Mouse (Mus musculus) granulocyte monocyte progenitor cell, adult 5-6 weeks (primary cell): ENCODE results near the gene Scamp1. TPM values are rescaled to one million over a fixed set of nuclear protein-coding genes. Genes with fewer than 3 reads are reported as not detected.
"Not testable (repeated sequence)": the region's sequence is repeated elsewhere in the genome, so short reads cannot be mapped to it uniquely, and the experiment has no call there.

Experiments used
- ATAC-seq: replicated peaks from 2 replicates; pipeline ENCODE4 v1.8.0; 2016; ENCODE audit warnings: mild to moderate bottlenecking, moderate TSS enrichment, inconsistent platforms; ENCODE audit not compliant: poor library complexity, severe bottlenecking
- total RNA-seq, 2 experiments: library from RNA; stranded (forward) in 1 of 2; stranded (reverse) in 1 of 2; fragments of 200-712, 200-1000 nt in 1 of 2; fragments of >200 nt in 1 of 2; fragmentation: Nextera tagmentation in 1 of 2; gene quantifications; 2 replicates each; pipeline ENCODE4 v1.2.3; 2014 to 2017

Scamp1 gene
- total RNA-seq (2014; fragmentation: Nextera tagmentation) (8.1 and 13.7 TPM in 2 replicates), total RNA-seq (2017) (14.7 and 24.6 TPM in 2 replicates)

DNA sequence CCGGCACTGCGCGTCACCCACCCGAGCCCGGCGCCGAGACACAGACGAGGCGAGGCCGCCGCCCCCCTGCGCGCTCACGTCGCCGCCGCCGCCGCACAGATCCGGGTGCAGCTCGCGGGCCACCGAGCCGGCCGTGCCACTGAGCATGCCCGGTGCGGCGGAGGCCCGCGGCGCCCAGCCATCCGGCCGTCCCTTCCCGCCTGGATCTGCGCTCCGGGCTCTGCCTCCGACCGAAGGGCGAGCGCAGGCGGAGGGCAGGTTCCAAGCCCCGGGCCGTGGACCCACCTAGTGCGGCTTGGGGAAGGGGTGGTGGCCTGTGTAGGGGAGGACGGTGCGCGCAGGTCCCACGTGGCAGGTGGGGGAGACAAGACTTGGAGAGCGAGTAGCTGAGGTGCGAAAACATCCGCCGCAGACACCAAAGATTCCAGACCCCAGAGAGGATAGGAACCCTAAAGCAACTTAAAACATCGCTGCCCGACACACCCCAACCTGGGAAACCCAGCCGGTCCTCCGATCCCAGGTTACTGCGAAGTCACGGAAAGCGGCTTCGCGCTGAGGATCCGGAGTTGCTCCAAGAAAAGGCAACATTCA is at the start of gene Scamp1:
TSS of gene Scamp1 (minus strand) at position 577 of the 591 bp plus-strand sequence.
- peak; percentile 86 for ATAC-seq

DNA sequence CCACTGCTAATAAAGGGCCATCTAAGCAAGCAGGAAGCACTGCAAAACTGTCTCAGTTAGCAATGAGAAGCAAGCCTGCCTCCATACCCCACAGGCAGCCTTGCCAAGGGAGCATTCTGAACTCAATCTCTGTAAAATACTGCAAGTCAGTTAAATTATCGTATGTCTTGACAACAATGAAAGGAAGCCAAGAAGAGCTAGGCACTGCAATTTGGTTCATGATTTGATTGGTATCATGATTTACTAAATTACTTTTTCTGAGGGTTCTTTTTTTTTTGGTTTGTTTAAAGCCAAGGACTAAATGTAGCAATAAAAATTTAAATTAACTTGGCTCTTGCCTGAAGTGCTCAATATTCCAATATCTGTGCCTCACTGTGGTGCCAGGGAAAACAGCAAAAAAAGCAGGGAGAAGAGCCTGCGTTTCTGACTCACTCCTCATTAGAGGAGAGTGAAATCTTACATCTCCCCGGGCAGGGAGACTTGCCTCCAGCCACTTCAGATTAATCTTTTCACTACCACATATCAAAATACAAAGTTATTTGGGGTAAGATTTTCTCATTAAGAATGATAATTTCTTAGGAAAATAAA is 44.8 kb upstream of the Scamp1 start:
- no peak for ATAC-seq

DNA sequence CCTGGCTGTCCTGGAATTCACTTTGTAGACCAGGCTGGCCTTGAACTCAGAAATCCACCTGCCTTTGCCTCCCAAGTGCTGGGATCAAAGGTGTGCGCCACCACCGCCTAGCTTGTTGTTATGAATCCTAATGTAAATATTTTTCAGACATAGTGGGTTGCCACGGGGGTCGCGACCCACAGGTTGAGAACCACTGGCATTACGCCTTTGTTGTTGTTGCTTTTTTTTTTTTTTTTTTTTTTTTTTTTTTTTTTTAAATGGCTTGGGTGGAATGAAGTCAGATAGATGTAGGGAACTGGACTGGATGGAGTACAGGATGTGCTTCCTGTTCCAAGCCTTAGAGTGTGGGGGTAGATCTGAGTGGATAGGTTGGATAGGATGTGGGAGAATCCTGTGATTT is 43.3 kb upstream of the Scamp1 start:
- ATAC-seq, result not testable (repeated sequence)

DNA sequence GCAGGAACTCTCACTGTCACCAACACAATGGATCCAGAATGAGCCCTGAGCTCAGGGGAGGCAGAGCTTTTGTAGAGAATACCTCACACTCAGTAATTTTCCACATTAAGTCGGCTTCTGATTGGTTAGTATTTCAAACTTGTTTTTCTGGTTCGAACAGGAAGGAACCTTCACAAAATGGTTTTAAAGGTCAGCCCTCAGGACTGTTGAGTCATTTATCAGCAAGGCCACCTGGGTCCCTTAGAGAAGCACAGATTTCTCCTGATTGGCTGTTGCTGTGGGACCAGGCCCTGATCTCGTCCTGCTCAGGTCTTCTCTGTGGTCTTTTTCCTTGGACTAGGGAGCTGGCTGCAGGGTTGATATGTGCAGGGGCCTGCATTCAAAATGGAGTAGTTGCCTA is 42.4 kb upstream of the Scamp1 start:
- ATAC-seq, result peak; percentile 17; the same call in 1 of the 2 replicates

- peak; percentile 94 for ATAC-seq
These were observed 36.8 kb upstream of the Scamp1 start for GRCm38 (mm10) chr13:94322475-94322874.

DNA sequence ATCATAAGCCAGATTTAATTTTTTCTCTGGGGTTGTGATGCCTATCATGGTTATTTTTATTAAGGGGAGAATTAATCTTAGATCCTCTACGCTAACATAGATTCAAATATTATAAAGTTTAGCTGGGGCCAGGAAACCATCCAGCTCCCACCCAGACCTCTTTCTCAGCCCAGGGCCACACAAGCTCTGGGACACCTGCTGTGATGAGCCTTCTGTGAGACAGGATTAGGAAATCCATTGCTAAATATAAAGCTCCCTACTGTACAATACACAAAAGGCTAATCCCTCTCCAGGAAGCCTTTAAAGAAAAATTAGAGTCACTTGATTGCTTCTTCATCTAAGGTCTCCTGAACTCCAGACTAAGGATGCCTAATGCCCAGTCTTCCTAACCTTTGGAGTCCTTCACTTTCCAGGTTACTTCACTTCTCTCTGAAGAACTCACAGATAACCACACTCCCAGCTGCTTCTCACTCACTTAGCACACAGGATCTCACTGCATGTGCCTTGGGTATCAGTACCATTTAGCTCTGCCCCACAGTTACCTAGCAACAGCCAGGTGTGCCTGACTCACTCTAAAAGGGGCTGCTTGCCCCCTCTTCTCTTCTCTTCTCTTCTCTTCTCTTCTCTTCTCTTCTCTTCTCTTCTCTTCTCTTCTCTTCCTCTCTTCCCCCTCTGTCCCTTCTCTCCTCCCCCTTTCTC is 35.6 kb upstream of the Scamp1 start:
- no peak for ATAC-seq

DNA sequence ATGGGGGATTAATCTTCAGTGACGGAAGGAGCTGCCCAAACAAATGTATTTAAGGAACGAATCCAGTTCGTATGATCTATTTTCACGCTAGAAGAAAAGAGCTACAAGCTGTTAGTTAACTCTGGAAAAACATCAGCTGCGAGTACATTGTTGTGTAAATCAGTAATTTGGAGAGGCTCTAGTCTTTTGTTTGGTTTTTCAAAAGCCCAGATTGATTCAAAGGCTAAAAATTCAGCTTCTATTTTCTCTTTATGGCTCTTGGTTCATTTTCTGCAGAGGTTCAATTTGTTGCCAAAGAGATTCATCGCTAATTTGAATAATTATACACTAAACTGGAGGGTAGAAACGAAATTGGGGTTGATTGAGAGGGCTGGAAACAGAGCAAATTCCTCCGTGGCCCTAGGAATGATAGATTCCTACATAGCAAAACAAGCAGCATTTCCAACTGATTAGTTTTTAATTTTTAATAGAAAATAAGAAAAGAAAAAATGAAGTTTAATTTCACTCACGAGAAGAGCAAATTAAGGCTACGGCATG is 31.4 kb upstream of the Scamp1 start:
- ATAC-seq, result no peak

- not testable (repeated sequence) for ATAC-seq
These were observed 27.2 kb upstream of the Scamp1 start for GRCm38 (mm10) chr13:94312812-94313211.

DNA sequence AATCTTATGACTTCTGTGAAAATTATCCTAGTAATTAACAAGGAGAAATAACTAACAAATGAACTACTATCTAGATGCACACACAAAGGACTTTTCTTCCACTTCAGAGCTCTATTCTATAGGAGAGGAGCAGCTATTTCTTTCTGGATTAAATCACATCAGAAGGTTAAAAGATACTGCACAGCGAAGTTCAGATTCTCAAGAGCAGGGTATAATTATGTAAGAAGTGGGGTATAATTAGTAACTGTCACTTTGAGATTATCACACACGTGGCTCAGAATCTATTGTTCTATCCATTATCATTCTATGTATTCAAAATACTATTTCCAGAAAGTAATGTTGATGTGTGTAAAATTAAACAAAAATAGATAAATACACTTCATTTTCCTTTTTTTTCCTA is 22.6 kb upstream of the Scamp1 start:
- no peak for ATAC-seq

DNA sequence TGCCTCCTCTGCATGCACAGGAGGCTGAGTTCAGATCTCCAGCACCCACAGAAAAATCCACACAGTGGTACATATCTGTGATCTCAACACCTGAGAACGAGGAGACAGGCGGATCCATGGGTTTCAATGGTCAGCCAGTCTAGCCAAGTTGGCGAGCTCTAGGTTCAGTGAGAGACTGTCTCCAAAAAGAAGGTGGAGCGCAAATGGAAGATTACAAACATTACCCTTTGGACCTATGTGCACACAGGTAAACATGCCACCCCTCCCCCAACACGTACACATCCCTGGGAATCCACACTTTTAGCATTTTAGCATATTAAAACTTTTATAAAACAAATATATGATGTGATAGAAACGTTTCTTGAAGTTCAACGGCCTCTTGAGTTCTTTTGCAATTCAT is 21.9 kb upstream of the Scamp1 start:
- no peak for ATAC-seq

DNA sequence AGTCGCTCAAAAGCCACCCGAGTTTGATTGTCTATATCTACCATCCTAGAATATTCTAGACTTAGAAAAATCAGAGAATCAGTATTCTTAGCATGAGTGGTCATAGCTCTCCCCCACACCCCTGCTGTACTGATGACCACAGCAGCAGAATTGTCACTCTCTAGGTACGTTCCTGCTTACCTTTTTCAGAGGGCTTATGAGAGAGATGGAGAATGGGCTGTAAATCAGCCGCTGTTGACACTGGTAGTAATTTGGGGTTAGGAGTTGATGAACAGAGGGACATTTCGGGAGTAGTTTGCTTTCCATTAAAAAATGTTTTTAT is 21.3 kb upstream of the Scamp1 start:
- peak; percentile 17; the same call in 1 of the 2 replicates for ATAC-seq

DNA sequence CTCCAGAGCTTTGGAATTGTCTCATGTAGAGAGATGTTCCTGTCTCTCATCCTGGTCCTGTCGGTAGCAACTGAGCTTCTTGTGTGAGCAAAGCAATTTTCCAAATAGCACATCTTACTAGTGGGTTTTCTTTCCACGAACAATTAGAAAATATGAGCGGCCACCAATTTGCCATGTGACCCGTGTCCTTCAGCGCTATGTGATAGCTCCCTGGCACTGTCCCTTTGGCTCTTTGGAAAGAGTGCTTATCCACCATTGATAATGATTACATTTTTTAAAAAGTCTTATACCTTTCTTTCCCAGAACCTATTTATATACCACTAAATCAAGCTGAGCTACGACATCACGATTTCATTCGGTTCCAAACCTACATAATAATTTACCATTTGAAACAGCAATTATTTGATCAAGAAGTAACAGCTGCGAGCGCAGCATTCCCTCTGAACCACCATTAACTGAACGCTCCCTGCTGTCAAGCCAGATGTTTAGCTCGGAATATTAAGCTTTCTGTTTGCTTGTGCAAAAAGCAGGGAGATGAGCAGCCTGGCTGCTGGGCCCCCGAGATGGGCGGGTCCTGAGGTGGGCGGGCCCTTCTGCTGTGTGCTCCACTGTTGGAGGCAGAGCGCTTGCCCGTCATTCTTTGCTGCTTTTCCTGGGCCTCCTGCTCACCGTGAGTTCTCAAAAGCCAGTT is 20.8 kb upstream of the Scamp1 start:
- peak; percentile 94 for ATAC-seq

DNA sequence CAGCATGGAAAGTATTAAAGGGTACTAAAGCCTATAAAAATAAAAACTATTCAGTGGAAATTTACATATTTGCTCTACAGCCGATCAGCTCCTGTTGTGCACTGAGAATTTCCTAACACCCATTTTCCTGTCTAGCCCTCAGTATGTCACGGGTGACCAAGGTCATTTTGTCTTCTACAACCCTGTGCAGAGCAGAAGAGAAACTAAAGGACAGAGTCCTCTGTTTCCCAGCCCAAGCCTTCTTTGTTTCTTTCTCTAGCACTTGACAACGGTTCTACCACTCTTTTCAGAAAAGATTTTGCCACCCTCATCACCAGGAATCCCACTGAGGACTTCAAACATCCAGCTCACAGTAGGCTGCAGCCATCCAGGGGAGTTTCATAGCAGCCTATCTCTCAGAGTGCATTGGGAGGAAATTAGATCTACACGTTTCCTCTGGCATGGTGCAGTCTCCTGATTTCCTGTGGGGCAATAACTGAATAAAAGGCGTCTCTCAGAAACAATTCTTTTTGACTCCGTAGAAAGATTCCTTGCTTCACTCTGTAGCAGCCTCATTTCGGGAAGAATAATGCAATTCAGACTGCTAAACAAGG is 15.4 kb upstream of the Scamp1 start:
- ATAC-seq, result peak; percentile 45

GRCm38 (mm10) chr13:94300232-94300631 is 14.6 kb upstream of the Scamp1 start:
- ATAC-seq, result no peak

- ATAC-seq, result peak; percentile 54
These were observed 12.7 kb upstream of the Scamp1 start for GRCm38 (mm10) chr13:94298401-94298800.

GRCm38 (mm10) chr13:94296371-94296770 is 10.7 kb upstream of the Scamp1 start:
- peak; percentile 28 for ATAC-seq

DNA sequence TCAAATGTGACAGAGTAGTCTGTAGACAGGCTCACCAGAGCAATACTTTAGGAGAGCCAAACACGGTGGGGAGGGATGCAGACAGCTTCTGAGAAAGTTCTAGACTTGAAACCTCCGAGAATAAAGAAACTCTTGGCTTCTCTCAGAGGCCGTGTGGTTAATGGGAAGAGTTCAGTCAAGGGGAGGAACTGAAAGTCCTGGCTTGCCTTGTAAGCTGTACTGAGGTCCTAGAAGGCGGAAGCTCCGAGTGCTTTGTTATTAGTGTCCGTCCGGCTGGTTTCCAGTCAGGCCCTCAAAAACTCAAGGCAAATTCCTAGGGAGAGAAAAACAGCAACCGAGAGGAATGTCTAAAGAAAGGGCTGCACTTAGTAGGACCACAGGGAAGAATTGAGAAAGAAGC is 10.3 kb upstream of the Scamp1 start:
- ATAC-seq, result peak; percentile 57

DNA sequence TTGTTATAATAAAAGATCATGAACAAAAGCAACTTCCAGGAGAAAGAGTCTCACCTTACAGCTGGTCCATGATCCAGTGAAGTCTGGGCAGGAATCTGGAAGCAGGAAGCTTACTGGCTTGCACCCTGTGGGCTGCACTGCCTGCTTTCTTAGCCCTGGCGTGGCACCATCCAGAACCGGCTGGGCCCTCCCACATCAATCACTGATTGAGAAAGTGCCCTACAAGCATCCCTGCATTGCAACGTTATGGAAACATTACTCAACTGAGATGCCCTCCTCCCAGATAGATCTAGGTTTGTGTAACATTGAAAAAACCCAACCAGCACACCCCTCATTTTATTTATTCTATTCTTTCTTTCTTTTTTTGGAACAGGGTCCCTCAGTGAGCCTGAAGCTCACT is 9.2 kb upstream of the Scamp1 start:
- peak; percentile 73 for ATAC-seq

DNA sequence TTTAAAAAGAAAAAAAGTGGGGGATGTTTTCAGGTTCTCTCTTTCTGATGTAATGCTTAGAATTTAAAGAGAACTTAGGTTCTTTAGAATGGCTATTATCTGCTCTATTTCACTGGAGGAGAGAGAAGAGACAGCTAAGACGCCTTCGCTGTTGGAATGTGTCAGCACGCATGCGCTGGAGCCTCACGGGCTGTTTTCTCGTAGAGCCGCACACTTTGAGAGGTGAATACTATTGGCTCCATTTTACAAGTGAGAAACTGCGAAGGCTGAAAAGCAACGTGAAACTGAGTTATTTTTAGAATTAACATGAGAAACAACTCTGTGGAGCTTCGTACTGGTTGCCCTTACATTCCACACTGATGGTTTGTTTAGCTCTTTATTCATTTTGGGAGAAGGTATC is 8.3 kb upstream of the Scamp1 start:
- ATAC-seq, result no peak

- ATAC-seq, result 0 out of 2 replicates have a peak, but pooled peaks have one; percentile 10
These were observed 538 bp upstream of the Scamp1 start for GRCm38 (mm10) chr13:94286195-94286594.
